Mouse (Mus musculus) heart, adult 2 months (tissue): ENCODE results near the gene Pde4b. TPM values are rescaled to one million over a fixed set of nuclear protein-coding genes. Genes with fewer than 3 reads are reported as not detected.

Source experiments
- DNase-seq, 2 experiments: peaks; one replicate each; pipeline ENCODE4 v3.0.0; 2021
- H3K27ac ChIP-seq: fragments of 200-600 bp; 2 replicates; pipeline ENCODE4 v1.8.1; 2022
- H3K27me3 ChIP-seq: fragments of 200-500 bp; 2 replicates; pipeline ENCODE4 v1.6.1; 2012; ENCODE audit warnings: mild to moderate bottlenecking, low read length, inconsistent platforms, mixed read lengths; ENCODE audit not compliant: control insufficient read depth, insufficient read depth
- H3K36me3 ChIP-seq: fragments of 200-500 bp; 2 replicates; pipeline ENCODE4 v1.6.1; 2012; ENCODE audit warnings: low read length, inconsistent platforms; ENCODE audit not compliant: control insufficient read depth, insufficient read depth
- H3K4me1 ChIP-seq: fragments of 200-500 bp; 2 replicates; pipeline ENCODE4 v1.6.1; 2011; ENCODE audit warnings: low read length; ENCODE audit not compliant: control insufficient read depth, insufficient read depth
- H3K4me3 ChIP-seq: fragments of 200-600 bp; 2 replicates; pipeline ENCODE4 v1.8.1; 2022
- H3K79me2 ChIP-seq: fragments of 200-500 bp; replicated peaks from 2 replicates; pipeline ENCODE4 v1.6.1; 2012; ENCODE audit warnings: mild to moderate bottlenecking, inconsistent platforms, low read length, moderate library complexity, mixed read lengths; ENCODE audit not compliant: control insufficient read depth, insufficient read depth
- H3K9ac ChIP-seq: fragments of 200-500 bp; 2 replicates; pipeline ENCODE4 v1.6.1; 2012; ENCODE audit warnings: low read depth, mild to moderate bottlenecking, control low read depth, inconsistent platforms, low read length, mixed read lengths
- CTCF ChIP-seq: fragments of 200-600 bp; IDR thresholded peaks from 2 replicates; pipeline ENCODE4 v1.8.1; 2022; ENCODE audit warnings: antibody characterized with exemption, mild to moderate bottlenecking, moderate library complexity
- EP300 ChIP-seq: fragments of 200-500 bp; IDR thresholded peaks from 2 replicates; pipeline ENCODE4 v1.6.1; 2011; ENCODE audit warnings: low read depth, low read length, control low read depth; ENCODE audit not compliant: insufficient read depth
- POLR2A ChIP-seq: fragments of 200-500 bp; IDR thresholded peaks from 2 replicates; pipeline ENCODE4 v1.6.1; 2011; ENCODE audit warnings: mild to moderate bottlenecking, low read depth, low read length, control low read depth; ENCODE audit not compliant: insufficient read depth
- WGBS: fragments of 180-500 bp; shearing (Covaris S2); methylation state at CpG from one replicate; pipeline ENCODE4 v1.1.7; 2018; 5-methylcytosine and 5-hydroxymethylcytosine counted together
- intact Hi-C: fragments of 180-260 bp; cut with DNase I; formaldehyde crosslinking; loops from one replicate; pipeline ENCODE4 v1.15.1; 2025
- polyA plus RNA-seq: library from polyadenylated mRNA; depleted of rRNA; stranded (reverse); fragments of >200 nt; gene quantifications from 2 replicates; pipeline ENCODE4 v1.2.3, GENCODE M21; 2012
- total RNA-seq, 2 experiments: library from RNA; stranded (reverse); gene quantifications; 2 replicates each; pipeline ENCODE4 v1.2.3; 2021

Pde4b gene
- total and polyA plus RNA-seq, 3 experiments = 16.3 to 29.4 (median 28.2) TPM

GRCm38 (mm10) chr4:102573361-102573781 is 486.0 kb downstream of the Pde4b start:
- peak overlapping the region; percentile 45 for H3K4me3 ChIP-seq
- intact Hi-C loops = loop anchor here (10.0 kb wide), 1 partner anchor 541 kb away; the partner anchor contains the start of genes Mier1 and Wdr78
- DNase-seq = peak in 1 of 2 experiments; percentile 33

DNA sequence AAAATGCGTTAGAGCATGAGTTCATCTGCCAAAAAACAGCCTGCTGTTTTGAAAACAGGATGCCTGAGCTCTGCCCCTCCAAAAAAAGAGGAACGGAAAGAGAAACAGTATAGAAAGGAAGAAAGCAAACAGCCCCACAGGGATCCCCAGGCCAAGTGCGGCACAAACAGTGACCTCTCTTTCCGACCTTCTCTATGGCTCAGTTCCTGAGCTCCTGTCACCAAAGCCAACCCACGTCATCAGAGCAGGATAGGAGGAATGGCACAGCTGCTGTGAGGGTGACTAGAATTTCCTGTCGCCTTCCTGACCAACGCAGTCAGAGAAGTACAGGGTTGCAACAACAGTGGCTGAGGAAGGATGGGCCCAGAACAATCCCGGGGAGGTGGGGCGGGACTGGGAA is 486.9 kb downstream of the Pde4b start:
- Histone ChIP-seq H3K36me3 (peaks cover 46% of the 10 kb centered on the region), H3K4me3 (peak overlapping the region; percentile 45), H3K4me1 (peaks cover 30% of the 10 kb centered on the region), H3K9ac (peak overlapping the region; percentile 56), H3K27me3 (no peaks in the 10 kb centered on the region), H3K79me2 (peaks cover 3% of the 10 kb centered on the region), H3K27ac (peak overlapping the region; percentile 89)
- DNase-seq = peak; percentile 78 to 87
- no peak for TF ChIP-seq CTCF
- TF ChIP-seq POLR2A = peak; percentile 71
- peak; percentile 61; the same call in 1 of the 2 replicates for TF ChIP-seq EP300
- intact Hi-C loops = loop anchor here (10.0 kb wide), 1 partner anchor 541 kb away; the partner anchor contains the start of genes Mier1 and Wdr78
- 3% methylated on average over 9 of the region's 9 CpGs for WGBS

More at GRCm38 (mm10) chr4:102573361-102573781, 486.0 kb downstream of the Pde4b start:
- Histone ChIP-seq H3K9ac (peak overlapping the region; percentile 40), H3K36me3 (peaks cover 45% of the 10 kb centered on the region), H3K4me1 (peaks cover 32% of the 10 kb centered on the region), H3K27me3 (no peaks in the 10 kb centered on the region), H3K27ac (peak overlapping the region; percentile 89), H3K79me2 (peaks cover 3% of the 10 kb centered on the region)
- TF ChIP-seq POLR2A (no peak), EP300 (no peak), CTCF (no peak)
- WGBS = 43% methylated on average over 4 of the region's 4 CpGs

GRCm38 (mm10) chr4:102574666-102575254 is 487.4 kb downstream of the Pde4b start:
- Histone ChIP-seq H3K36me3 (peaks cover 43% of the 10 kb centered on the region), H3K4me1 (peaks cover 31% of the 10 kb centered on the region)
- intact Hi-C loops = loop anchor here (10.0 kb wide), 1 partner anchor 540 kb away; the partner anchor contains the start of genes Mier1 and Wdr78

GRCm38 (mm10) chr4:102576109-102576508 is 488.8 kb downstream of the Pde4b start:
- intact Hi-C loops = loop anchor here (10.0 kb wide), 1 partner anchor 539 kb away; the partner anchor contains the start of genes Mier1 and Wdr78
- no peak for DNase-seq
- Histone ChIP-seq H3K79me2 (peaks cover 7% of the 10 kb centered on the region), H3K4me3 (no peak overlapping the region), H3K27me3 (no peaks in the 10 kb centered on the region), H3K36me3 (peaks cover 52% of the 10 kb centered on the region), H3K27ac (peak overlapping the region; percentile 89), H3K9ac (no peak overlapping the region), H3K4me1 (peaks cover 39% of the 10 kb centered on the region)
- TF ChIP-seq EP300 (no peak), POLR2A (no peak), CTCF (no peak)
- 73% methylated on average over 6 of the region's 6 CpGs for WGBS

More at GRCm38 (mm10) chr4:102574666-102575254, 487.4 kb downstream of the Pde4b start:
- Histone ChIP-seq H3K4me3 (peak overlapping the region; percentile 7; the same call in 1 of the 2 replicates), H3K9ac (no peak overlapping the region; the same call in 1 of the 2 replicates), H3K27ac (peak overlapping the region; percentile 89), H3K79me2 (peaks cover 3% of the 10 kb centered on the region), H3K27me3 (no peaks in the 10 kb centered on the region)
- WGBS = 44% methylated on average over 10 of the region's 10 CpGs
- TF ChIP-seq CTCF (no peak), EP300 (no peak; the same call in 1 of the 2 replicates), POLR2A (no peak)
- peak in 1 of 2 experiments; percentile 30 for DNase-seq

- Histone ChIP-seq H3K27ac (peak overlapping the region; percentile 73), H3K9ac (peak overlapping the region; percentile 54), H3K27me3 (no peaks in the 10 kb centered on the region), H3K79me2 (peaks cover 8% of the 10 kb centered on the region), H3K36me3 (peaks cover 63% of the 10 kb centered on the region), H3K4me1 (peaks cover 42% of the 10 kb centered on the region), H3K4me3 (peak overlapping the region; percentile 31; the same call in 1 of the 2 replicates)
- intact Hi-C loops = loop anchor here (10.0 kb wide), 1 partner anchor 537 kb away; the partner anchor contains the start of genes Mier1 and Wdr78
- TF ChIP-seq POLR2A (no peak), CTCF (no peak), EP300 (no peak)
- peak; percentile 40 to 42 for DNase-seq
- WGBS = 47% methylated on average over 14 of the region's 14 CpGs
Measured at GRCm38 (mm10) chr4:102577636-102578035, 490.3 kb downstream of the Pde4b start.

- WGBS = 70% methylated on average over 4 of the region's 4 CpGs
- intact Hi-C loops = loop anchor here (10.0 kb wide), 1 partner anchor 536 kb away; the partner anchor contains the start of genes Mier1 and Wdr78
- peak overlapping the region; percentile 18; the same call in 1 of the 2 replicates for H3K27ac ChIP-seq
Measured at GRCm38 (mm10) chr4:102579051-102579450, 491.7 kb downstream of the Pde4b start.

More at GRCm38 (mm10) chr4:102579051-102579450, 491.7 kb downstream of the Pde4b start:
- TF ChIP-seq EP300 = no peak
- no peak for TF ChIP-seq CTCF
- no peak for TF ChIP-seq POLR2A
- H3K4me3 ChIP-seq = no peak overlapping the region
- H3K27me3 ChIP-seq = no peaks in the 10 kb centered on the region
- peaks cover 37% of the 10 kb centered on the region for H3K4me1 ChIP-seq
- DNase-seq = peak in 1 of 2 experiments; percentile 14
- H3K9ac ChIP-seq = no peak overlapping the region
- peaks cover 63% of the 10 kb centered on the region for H3K36me3 ChIP-seq
- peaks cover 8% of the 10 kb centered on the region for H3K79me2 ChIP-seq
